Mouse (Mus musculus): ENCODE measurements around the gene Ambra1.

The Ambra1 gene

GRCm38 (mm10) chr2:91729571-91729970 is 363 bp upstream of the Ambra1 start:
- intact Hi-C loops (cut with DNase I): no loop called here

GRCm38 (mm10) chr2:91735221-91735620 is 5.3 kb downstream of the Ambra1 start:
- intact Hi-C loops (cut with DNase I): no loop called here

GRCm38 (mm10) chr2:91739586-91739985 is 9.7 kb downstream of the Ambra1 start:
- intact Hi-C loops (cut with DNase I): no loop called here

GRCm38 (mm10) chr2:91744686-91745085 is 14.8 kb downstream of the Ambra1 start:
- intact Hi-C loops (cut with DNase I): no loop called here

GRCm38 (mm10) chr2:91749811-91750261 is 19.9 kb downstream of the Ambra1 start:
- intact Hi-C loops (cut with DNase I): no loop called here

GRCm38 (mm10) chr2:91771921-91772705 is 42.2 kb downstream of the Ambra1 start:
- intact Hi-C loops (cut with DNase I): no loop called here

GRCm38 (mm10) chr2:91773309-91773708 is 43.4 kb downstream of the Ambra1 start:
- intact Hi-C loops (cut with DNase I): no loop called here

GRCm38 (mm10) chr2:91779166-91779565 is 49.2 kb downstream of the Ambra1 start:
- intact Hi-C loops (cut with DNase I): loop anchor here (2.0 kb wide), 1 partner anchor 148 kb away; the partner anchor contains the start of gene Chrm4

GRCm38 (mm10) chr2:91791621-91792020 is 61.7 kb downstream of the Ambra1 start:
- intact Hi-C loops (cut with DNase I): no loop called here

- intact Hi-C loops (cut with DNase I): no loop called here
These were observed 62.4 kb downstream of the Ambra1 start for GRCm38 (mm10) chr2:91792346-91792745.

GRCm38 (mm10) chr2:91794466-91794865 is 64.5 kb downstream of the Ambra1 start:
- intact Hi-C loops (cut with DNase I): no loop called here

GRCm38 (mm10) chr2:91795091-91795490 is 65.2 kb downstream of the Ambra1 start:
- intact Hi-C loops (cut with DNase I): no loop called here

- intact Hi-C loops (cut with DNase I): no loop called here
These were observed 81.5 kb downstream of the Ambra1 start for GRCm38 (mm10) chr2:91811433-91811832.

- intact Hi-C loops (cut with DNase I): no loop called here
These were observed 86.8 kb downstream of the Ambra1 start for GRCm38 (mm10) chr2:91816741-91817140.

GRCm38 (mm10) chr2:91832227-91832626 is 102.3 kb downstream of the Ambra1 start:
- intact Hi-C loops (cut with DNase I): no loop called here

GRCm38 (mm10) chr2:91834272-91834671 is 104.3 kb downstream of the Ambra1 start:
- intact Hi-C loops (cut with DNase I): no loop called here

- intact Hi-C loops (cut with DNase I): no loop called here
These were observed 105.1 kb downstream of the Ambra1 start for GRCm38 (mm10) chr2:91835031-91835430.

- intact Hi-C loops (cut with DNase I): no loop called here
These were observed 105.7 kb downstream of the Ambra1 start for GRCm38 (mm10) chr2:91835631-91836030.

- intact Hi-C loops (cut with DNase I): no loop called here
These were observed 114.2 kb downstream of the Ambra1 start for GRCm38 (mm10) chr2:91844085-91844484.

- intact Hi-C loops (cut with DNase I): no loop called here
These were observed 122.7 kb downstream of the Ambra1 start for GRCm38 (mm10) chr2:91852446-91853191.

GRCm38 (mm10) chr2:91854575-91854974 is 124.6 kb downstream of the Ambra1 start:
- intact Hi-C loops (cut with DNase I): no loop called here

GRCm38 (mm10) chr2:91856958-91857357 is 127.0 kb downstream of the Ambra1 start:
- intact Hi-C loops (cut with DNase I): no loop called here
